Mouse (Mus musculus) heart, embryonic 16.5 days (tissue): ENCODE measurements around the gene Agbl4. TPM values are rescaled to one million over a fixed set of nuclear protein-coding genes. Genes with fewer than 3 reads are reported as not detected.

ENCODE experiments used
- ATAC-seq: fragments of 200-750 bp; cut with Nextera tagmentation; replicated peaks from 2 replicates; pipeline ENCODE4 v1.8.0; 2017; ENCODE audit warnings: moderate number of reproducible peaks; ENCODE audit not compliant: insufficient read depth, low FRiP score; ENCODE audit errors: extremely low read depth
- H3K27ac ChIP-seq: fragments of 300-500 bp; sonication (generic); 2 replicates; pipeline ENCODE4 v1.5.1; 2014; ENCODE audit warnings: mild to moderate bottlenecking, low read length, control low read depth, moderate library complexity
- H3K27me3 ChIP-seq: fragments of 300-500 bp; sonication (generic); 2 replicates; pipeline ENCODE4 v1.6.1; 2014; ENCODE audit warnings: low read length, mixed read lengths; ENCODE audit not compliant: control insufficient read depth, insufficient read depth
- H3K36me3 ChIP-seq: fragments of 300-500 bp; sonication (generic); 2 replicates; pipeline ENCODE4 v1.6.1; 2014; ENCODE audit not compliant: control insufficient read depth, insufficient read depth
- H3K4me1 ChIP-seq: fragments of 300-500 bp; sonication (generic); 2 replicates; pipeline ENCODE4 v1.6.1; 2014; ENCODE audit warnings: low read length, mixed read lengths; ENCODE audit not compliant: control insufficient read depth, insufficient read depth
- H3K4me2 ChIP-seq: fragments of 300-500 bp; sonication (generic); 2 replicates; pipeline ENCODE4 v1.6.1; 2014; ENCODE audit warnings: low read depth, mild to moderate bottlenecking, control low read depth, low read length
- H3K4me3 ChIP-seq: fragments of 300-500 bp; sonication (generic); 2 replicates; pipeline ENCODE4 v1.5.1; 2014; ENCODE audit warnings: mild to moderate bottlenecking, control low read depth, low read length
- H3K9ac ChIP-seq: fragments of 300-500 bp; sonication (generic); 2 replicates; pipeline ENCODE4 v1.6.1; 2014; ENCODE audit warnings: low read length, control low read depth
- H3K9me3 ChIP-seq: fragments of 300-500 bp; sonication (generic); replicated peaks from 2 replicates; pipeline ENCODE4 v1.6.1; 2016; ENCODE audit warnings: low read length; ENCODE audit not compliant: control insufficient read depth
- WGBS: fragments of 180-500 bp; shearing (Covaris S2); extraction: QIAGEN DNeasy Blood & Tissue Kit; methylation state at CpG from one replicate; pipeline ENCODE4 v1.1.7; 2014; 5-methylcytosine and 5-hydroxymethylcytosine counted together
- polyA plus RNA-seq: library from polyadenylated mRNA; unstranded; fragments of >200 nt; fragmentation: Nextera tagmentation; extraction: Ambion mirVana; gene quantifications from 2 replicates; pipeline ENCODE4 v1.2.1, GENCODE M21; 2015

The Agbl4 gene
- polyA plus RNA-seq, 1 experiment from 2014 or later = 0.97 TPM

GRCm38 (mm10) chr4:111383101-111383500 is 985.6 kb downstream of the Agbl4 start:
- Histone ChIP-seq H3K4me3 (no peak overlapping the region), H3K36me3 (no peaks in the 10 kb centered on the region), H3K27me3 (no peaks in the 10 kb centered on the region), H3K9me3 (peaks cover 3% of the 10 kb centered on the region; the same call in 1 of the 2 replicates), H3K9ac (no peak overlapping the region), H3K4me2 (no peak overlapping the region), H3K27ac (no peak overlapping the region), H3K4me1 (no peaks in the 10 kb centered on the region)
- WGBS = 78% methylated on average over 2 of the region's 2 CpGs
- no peak for ATAC-seq

- Histone ChIP-seq H3K9ac (no peak overlapping the region), H3K27ac (no peak overlapping the region), H3K4me1 (no peaks in the 10 kb centered on the region), H3K4me2 (no peak overlapping the region), H3K4me3 (no peak overlapping the region), H3K9me3 (no peaks in the 10 kb centered on the region), H3K36me3 (no peaks in the 10 kb centered on the region), H3K27me3 (no peaks in the 10 kb centered on the region)
- no peak for ATAC-seq
These were observed 993.3 kb downstream of the Agbl4 start for GRCm38 (mm10) chr4:111390736-111391135.

- Histone ChIP-seq H3K4me2 (no peak overlapping the region), H3K27ac (no peak overlapping the region), H3K4me3 (no peak overlapping the region), H3K27me3 (no peaks in the 10 kb centered on the region), H3K36me3 (no peaks in the 10 kb centered on the region), H3K9me3 (no peaks in the 10 kb centered on the region), H3K4me1 (no peaks in the 10 kb centered on the region), H3K9ac (no peak overlapping the region)
- no peak for ATAC-seq
These were observed 1002.3 kb downstream of the Agbl4 start for GRCm38 (mm10) chr4:111399784-111400183.

- H3K4me1 ChIP-seq = no peaks in the 10 kb centered on the region
- WGBS = 46% methylated on average over 2 of the region's 2 CpGs
- no peaks in the 10 kb centered on the region for H3K36me3 ChIP-seq
- no peak overlapping the region for H3K4me2 ChIP-seq
- no peaks in the 10 kb centered on the region for H3K27me3 ChIP-seq
- H3K4me3 ChIP-seq = no peak overlapping the region
- no peak for ATAC-seq
- H3K9ac ChIP-seq = no peak overlapping the region
- no peaks in the 10 kb centered on the region for H3K9me3 ChIP-seq
- H3K27ac ChIP-seq = no peak overlapping the region
These were observed 1003.2 kb downstream of the Agbl4 start for GRCm38 (mm10) chr4:111400676-111401075.

- no peak for ATAC-seq
- Histone ChIP-seq H3K4me2 (no peak overlapping the region), H3K4me1 (no peaks in the 10 kb centered on the region), H3K36me3 (no peaks in the 10 kb centered on the region), H3K4me3 (no peak overlapping the region), H3K27me3 (no peaks in the 10 kb centered on the region), H3K27ac (no peak overlapping the region), H3K9ac (no peak overlapping the region), H3K9me3 (no peaks in the 10 kb centered on the region)
- WGBS = 38% methylated on average over 1 of the region's 1 CpGs
These were observed 1005.8 kb downstream of the Agbl4 start for GRCm38 (mm10) chr4:111403243-111403642.

GRCm38 (mm10) chr4:111410731-111411130 is 1013.3 kb downstream of the Agbl4 start:
- ATAC-seq = no peak
- WGBS = 79% methylated on average over 4 of the region's 4 CpGs
- Histone ChIP-seq H3K4me1 (peaks cover 2% of the 10 kb centered on the region; the same call in 1 of the 2 replicates), H3K27ac (no peak overlapping the region), H3K36me3 (no peaks in the 10 kb centered on the region), H3K9ac (no peak overlapping the region), H3K27me3 (no peaks in the 10 kb centered on the region), H3K9me3 (no peaks in the 10 kb centered on the region), H3K4me3 (no peak overlapping the region), H3K4me2 (no peak overlapping the region)

GRCm38 (mm10) chr4:111414399-111414798 is 1016.9 kb downstream of the Agbl4 start:
- ATAC-seq = 0 out of 2 replicates have a peak, but pooled peaks have one; percentile 0
- Histone ChIP-seq H3K36me3 (0 out of 2 replicates have a peak, but pooled peaks cover 6% of the 10 kb centered on the region), H3K9ac (peak overlapping the region; percentile 91), H3K27ac (peak overlapping the region; percentile 72), H3K4me2 (peak overlapping the region; percentile 79), H3K9me3 (no peaks in the 10 kb centered on the region), H3K4me3 (peak overlapping the region; percentile 81), H3K27me3 (no peaks in the 10 kb centered on the region), H3K4me1 (peaks cover 12% of the 10 kb centered on the region)
- under 1% methylated on average over 6 of the region's 6 CpGs for WGBS

GRCm38 (mm10) chr4:111414818-111415488 is 1017.5 kb downstream of the Agbl4 start, which contains the start of gene Bend5:
Gene Bend5 (plus strand): TSS chr4:111415006.
- no peaks in the 10 kb centered on the region for H3K27me3 ChIP-seq
- peaks cover 12% of the 10 kb centered on the region for H3K4me1 ChIP-seq
- H3K36me3 ChIP-seq = 0 out of 2 replicates have a peak, but pooled peaks cover 6% of the 10 kb centered on the region
- peak within 1 kb of the TSS; percentile 79 for H3K4me2 ChIP-seq
- H3K4me3 ChIP-seq = peak within 1 kb of the TSS; percentile 81
- ATAC-seq = peak; percentile 97
- WGBS = under 1% methylated on average over 64 of the region's 66 CpGs
- H3K9ac ChIP-seq = peak within 1 kb of the TSS; percentile 91
- no peaks in the 10 kb centered on the region for H3K9me3 ChIP-seq
- peak within 1 kb of the TSS; percentile 72 for H3K27ac ChIP-seq

GRCm38 (mm10) chr4:111416126-111416525 is 1018.7 kb downstream of the Agbl4 start:
- Histone ChIP-seq H3K36me3 (0 out of 2 replicates have a peak, but pooled peaks cover 6% of the 10 kb centered on the region), H3K4me3 (peak overlapping the region; percentile 81), H3K27ac (no peak overlapping the region), H3K27me3 (no peaks in the 10 kb centered on the region), H3K4me2 (peak overlapping the region; percentile 79), H3K9me3 (no peaks in the 10 kb centered on the region), H3K4me1 (peaks cover 12% of the 10 kb centered on the region), H3K9ac (no peak overlapping the region; the same call in 1 of the 2 replicates)
- WGBS = 65% methylated on average over 3 of the region's 3 CpGs
- ATAC-seq = no peak
